Mouse (Mus musculus) ovary, postnatal 10 days (tissue): ENCODE data around the gene Gm11639.

ENCODE experiments used
- DNase-seq: peaks from one replicate; pipeline ENCODE4 v3.0.0; 2022; ENCODE audit warnings: low spot score

The Gm11639 gene

DNA sequence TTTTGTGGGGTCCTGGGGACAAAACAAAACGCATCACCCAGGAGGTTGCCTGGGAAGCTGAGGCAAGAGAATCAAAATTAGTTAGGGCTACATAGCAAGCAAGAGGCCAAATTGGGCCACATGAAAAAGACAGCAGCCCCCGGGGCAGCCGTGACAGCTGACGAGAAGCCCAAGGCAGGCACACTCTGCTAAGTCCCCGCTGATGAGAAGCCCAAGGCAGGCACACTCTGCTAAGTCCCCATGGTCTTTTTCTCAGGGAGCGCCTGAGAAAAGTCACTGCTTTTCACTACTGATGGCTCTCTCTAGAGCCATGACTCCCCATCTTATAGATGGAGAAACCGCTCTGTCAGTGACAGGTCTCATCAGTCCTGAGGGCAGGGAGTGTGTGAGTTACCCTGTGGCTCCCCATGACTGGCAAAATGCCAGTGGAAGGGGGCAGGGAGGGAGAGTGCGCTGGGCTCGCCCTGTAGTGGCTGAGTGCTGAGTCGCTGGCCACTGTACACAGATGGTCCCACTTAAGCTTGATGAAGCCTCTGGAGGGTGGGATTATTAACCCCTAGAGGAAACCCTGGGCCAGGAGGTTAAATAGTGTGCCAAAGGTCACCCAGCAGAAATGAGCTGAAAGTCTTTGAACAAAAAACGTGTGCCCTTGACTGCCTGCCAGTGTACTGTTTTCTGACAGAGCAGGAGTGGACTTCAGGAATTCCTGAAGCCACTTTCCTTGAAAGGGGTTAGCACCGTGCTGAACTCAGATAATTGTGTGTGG is 467.7 kb downstream of the Gm11639 start:
- peak; percentile 8 for DNase-seq

DNA sequence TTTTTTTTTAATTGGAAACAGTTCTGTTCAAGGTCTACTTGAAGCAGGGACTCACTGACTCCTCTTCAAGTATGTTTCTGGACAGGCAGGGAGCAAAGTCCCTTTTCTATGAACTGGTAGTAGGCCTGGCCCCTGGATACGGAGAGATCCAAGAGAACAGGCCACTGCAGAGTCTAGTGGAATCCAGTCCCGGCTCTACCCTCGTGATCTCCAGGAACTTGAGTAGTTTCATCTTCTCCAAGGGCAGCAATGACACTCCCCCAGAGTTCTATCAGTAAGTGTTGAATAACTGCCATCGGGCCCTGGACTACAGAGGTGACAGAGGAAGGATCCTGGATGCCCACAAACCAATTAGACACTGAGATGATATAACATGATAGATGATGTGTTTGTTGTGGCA is 470.4 kb downstream of the Gm11639 start:
- no peak for DNase-seq

DNA sequence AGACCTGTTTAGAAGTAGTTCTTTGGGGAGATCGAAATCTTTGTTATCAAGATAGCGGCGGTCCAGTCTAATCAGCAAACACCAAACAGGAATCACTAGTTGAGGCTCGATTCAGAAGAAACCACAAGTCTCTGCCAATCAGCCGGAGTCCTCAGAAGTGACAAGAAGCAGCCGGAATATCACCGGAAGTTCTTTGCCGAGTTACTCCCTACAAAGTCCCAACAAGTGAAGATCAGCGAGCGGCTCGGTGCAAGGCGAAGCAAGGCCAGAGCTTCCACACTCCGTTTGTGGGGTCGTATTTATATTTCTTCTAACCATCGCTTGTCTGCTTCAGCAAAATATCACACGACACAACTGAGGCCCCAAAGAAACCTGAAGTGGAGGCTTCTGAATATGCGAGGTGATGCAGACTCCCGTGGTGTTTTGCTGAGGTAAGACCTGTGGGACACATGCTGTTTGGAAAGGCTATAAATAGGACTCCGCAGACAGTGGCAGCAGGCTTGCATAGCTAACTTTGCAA is 471.3 kb downstream of the Gm11639 start:
- no peak for DNase-seq

DNA sequence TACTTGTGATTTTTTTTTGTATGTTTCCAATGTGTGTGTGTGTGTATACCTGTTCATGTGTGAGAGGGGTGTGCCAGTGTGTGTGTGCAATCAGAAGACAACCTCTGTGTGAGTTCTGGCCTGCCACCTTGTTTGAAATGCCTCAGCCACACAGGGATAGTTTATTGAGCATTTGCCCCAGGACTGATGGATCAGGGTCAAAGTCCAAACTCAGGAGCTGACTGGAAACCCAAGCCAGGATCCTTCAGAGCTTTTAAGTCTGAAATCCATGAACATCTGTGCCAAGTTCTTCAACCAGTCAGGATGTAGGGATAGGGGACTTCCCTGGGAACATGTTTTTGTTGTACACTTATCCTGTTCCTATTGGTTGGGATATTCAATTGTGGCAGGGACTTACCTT is 472.5 kb downstream of the Gm11639 start:
- DNase-seq = no peak

DNA sequence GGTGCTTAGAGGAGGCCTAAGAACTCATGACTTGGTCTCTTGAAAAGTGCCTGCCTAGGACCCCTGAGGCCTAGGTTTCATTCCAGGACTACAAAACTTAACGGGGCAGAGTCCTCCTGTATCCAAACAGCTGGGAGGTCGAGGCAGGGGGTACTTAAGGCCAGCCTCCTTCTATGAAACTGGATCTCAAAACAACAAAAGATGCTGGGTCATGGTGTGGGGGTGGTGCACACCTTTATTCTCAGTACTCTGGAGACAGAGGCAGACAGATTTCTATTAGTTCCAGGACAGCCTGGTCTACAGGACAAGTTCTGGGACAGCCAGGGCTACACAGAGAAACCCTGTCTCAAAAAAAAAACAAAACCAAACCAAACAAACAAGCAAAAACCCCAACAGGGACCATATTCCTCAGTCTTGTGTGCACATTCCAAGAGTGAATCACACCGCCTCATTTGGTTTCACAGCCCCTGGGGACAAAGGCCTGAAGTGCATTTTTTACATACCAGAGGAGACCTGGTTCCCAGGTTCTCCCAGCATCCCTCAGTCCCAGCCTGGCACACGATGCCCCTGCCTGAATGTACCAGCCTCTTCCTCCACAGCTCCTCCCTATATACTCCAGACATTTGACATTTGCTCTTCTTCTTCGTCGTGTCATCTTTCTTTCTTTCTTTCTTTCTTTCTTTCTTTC is 474.3 kb downstream of the Gm11639 start:
- no peak for DNase-seq

DNA sequence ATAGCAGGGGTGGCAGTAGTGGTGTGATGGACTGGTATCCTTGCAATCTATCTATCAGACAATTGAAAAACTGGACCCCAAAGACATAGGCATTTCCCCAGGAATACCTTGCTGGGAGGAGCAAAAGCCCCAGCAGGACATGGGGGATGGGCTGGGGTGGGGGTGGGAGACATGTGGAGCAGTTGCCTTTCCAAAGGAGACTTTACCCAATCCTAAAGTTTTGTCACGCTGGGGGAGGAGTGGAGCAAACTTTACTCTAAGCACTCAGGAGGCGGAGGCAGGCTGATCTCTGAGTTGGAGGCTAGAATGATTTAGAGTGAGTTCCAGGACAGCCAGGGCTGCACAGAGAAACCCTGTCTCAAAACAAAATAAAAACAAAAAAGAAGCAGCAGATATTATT is 475.9 kb downstream of the Gm11639 start:
- no peak for DNase-seq

DNA sequence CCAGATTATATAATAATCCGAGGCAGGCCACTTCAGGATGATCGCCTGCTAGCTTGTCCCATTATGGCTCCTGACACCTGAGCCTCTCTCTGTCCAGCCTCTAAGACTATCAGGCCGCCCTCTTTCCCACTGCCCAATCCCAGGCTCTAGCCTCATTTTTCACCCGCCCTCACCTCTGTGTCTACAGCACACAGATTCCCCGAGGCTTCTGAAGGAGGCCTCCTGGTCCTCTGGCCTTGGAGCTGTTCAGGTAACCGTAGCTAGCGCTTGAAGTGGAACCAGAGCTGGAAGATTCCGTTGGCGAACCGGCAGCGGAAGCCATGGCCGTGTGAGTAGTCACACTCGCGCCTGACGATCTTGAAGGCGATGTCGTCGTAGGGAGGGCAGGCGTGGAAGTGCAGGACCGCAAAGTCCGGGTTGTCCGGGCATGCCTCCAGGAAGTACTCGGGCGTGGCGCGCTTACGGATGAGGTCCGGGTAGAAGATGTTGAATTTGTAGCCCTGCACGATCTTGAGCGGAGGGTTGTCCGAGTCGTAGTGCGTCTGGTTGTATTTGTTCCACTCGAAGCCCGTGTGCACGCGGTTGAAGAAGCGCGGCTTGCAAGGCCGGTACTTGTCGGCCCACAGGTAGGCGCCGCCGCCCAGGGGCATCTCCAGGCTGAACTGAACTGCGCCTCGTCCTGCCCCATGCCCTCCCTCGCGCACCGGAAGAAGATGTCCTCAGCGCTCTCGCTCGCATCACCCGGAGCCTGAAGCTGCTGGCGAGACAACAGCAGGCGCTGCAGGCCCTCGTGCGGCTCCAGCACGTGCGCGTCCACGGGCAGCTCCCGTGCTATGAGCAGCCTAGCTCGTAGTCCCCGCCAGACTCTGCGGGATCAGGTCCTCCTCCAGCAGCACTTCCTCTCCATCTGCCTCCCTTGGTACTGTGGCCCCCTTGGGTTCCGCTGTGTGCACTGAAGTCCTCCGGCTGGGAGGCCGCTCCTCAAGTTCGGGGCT is 479.3 kb downstream of the Gm11639 start:
- no peak for DNase-seq

DNA sequence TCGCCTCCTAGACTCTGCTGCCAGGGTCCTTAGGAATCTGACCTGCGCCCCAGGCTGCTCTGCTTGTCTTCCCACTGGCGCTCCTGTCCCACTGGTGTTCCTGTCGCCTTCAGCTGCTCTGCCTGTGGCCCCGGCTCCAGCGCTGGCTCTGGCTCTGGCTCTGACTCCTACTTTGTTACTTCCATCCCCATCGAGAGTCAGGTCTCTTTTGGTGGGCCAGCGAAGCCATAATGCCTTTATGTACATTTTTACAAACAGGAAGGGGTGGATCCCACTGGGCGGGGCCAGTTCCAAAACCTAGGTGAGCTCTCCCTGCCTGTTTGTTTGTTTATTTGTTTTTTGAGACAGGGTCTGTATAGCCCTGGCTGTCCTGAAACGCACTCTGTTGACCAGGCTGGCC is 481.3 kb downstream of the Gm11639 start:
- DNase-seq = no peak
